Comparison of ENCODE assay signal across 23 mouse cellular contexts in genomic region chr1:37702326-37702725, GRCm38 (mm10). TPM values are rescaled to one million over a fixed set of nuclear protein-coding genes. Genes with fewer than 3 reads are reported as not detected.
DNase-seq lines count a peak whose midpoint lies in the region; ATAC-seq and TF ChIP-seq lines count a peak whose summit lies in the region.
"Had no signal": no experiment of that assay in that cellular context is flagged by ENCODE, and none has a peak within 500 bp of the region (broad histone marks: within the 10 kb centered on the region; RNA-seq: fewer than 3 reads in every experiment).

No protein-coding gene starts in this region.

- 58% methylated on average over 4 of the region's 4 CpGs for WGBS in intestine, embryonic 15.5 days
- WGBS in intestine, postnatal 0 days, result 47% methylated on average over 4 of the region's 4 CpGs
- 65% methylated on average over 4 of the region's 4 CpGs for WGBS in stomach, embryonic 15.5 days

- intact Hi-C loops in gastrocnemius, postnatal 14 days (cut with DNase I; ENCODE audit: low total_unique reads), result no loop called here

- H3K9me3 ChIP-seq in intestine, embryonic 15.5 days, result no peaks in the 10 kb centered on the region
- no peaks in the 10 kb centered on the region for H3K9me3 ChIP-seq in intestine, postnatal 0 days (ENCODE audit: control insufficient read depth)
- H3K9me3 ChIP-seq in stomach, embryonic 15.5 days, result no peaks in the 10 kb centered on the region
- H3K9me3 ChIP-seq: embryonic facial prominence, embryonic 15.5 days; forebrain, embryonic 10.5 days; heart, embryonic 13.5 days had no signal

- no peak overlapping the region for H3K9ac ChIP-seq in intestine, embryonic 15.5 days
- no peak overlapping the region for H3K9ac ChIP-seq in intestine, postnatal 0 days (ENCODE audit: low read depth, low read length)
- no peak overlapping the region for H3K9ac ChIP-seq in stomach, embryonic 15.5 days
- H3K9ac ChIP-seq: embryonic facial prominence, embryonic 15.5 days; heart, embryonic 13.5 days; hindbrain, embryonic 14.5 days had no signal

- H3K27ac ChIP-seq in intestine, embryonic 15.5 days, result no peak overlapping the region
- H3K27ac ChIP-seq in intestine, postnatal 0 days (ENCODE audit: low read depth, low read length), result no peak overlapping the region
- H3K27ac ChIP-seq in stomach, embryonic 15.5 days, result no peak overlapping the region
- H3K27ac ChIP-seq: embryonic facial prominence, embryonic 15.5 days; forebrain, embryonic 10.5 days; gastrocnemius, adult 2 months; heart, embryonic 13.5 days; hindbrain, embryonic 14.5 days had no signal

- H3K4me1 ChIP-seq in intestine, embryonic 15.5 days (replicated peaks), result 0 out of 2 replicates have a peak, but pooled peaks cover 3% of the 10 kb centered on the region
- no peaks in the 10 kb centered on the region for H3K4me1 ChIP-seq in intestine, postnatal 0 days (replicated peaks; ENCODE audit: control insufficient read depth, insufficient read depth, low read length)
- no peaks in the 10 kb centered on the region for H3K4me1 ChIP-seq in stomach, embryonic 15.5 days
- H3K4me1 ChIP-seq: embryonic facial prominence, embryonic 15.5 days had no signal

- H3K27me3 ChIP-seq in intestine, embryonic 15.5 days (replicated peaks), result no peaks in the 10 kb centered on the region
- no peaks in the 10 kb centered on the region for H3K27me3 ChIP-seq in intestine, postnatal 0 days (replicated peaks; ENCODE audit: control insufficient read depth, insufficient read depth, low read length)
- H3K27me3 ChIP-seq in stomach, embryonic 15.5 days (replicated peaks), result no peaks in the 10 kb centered on the region
- H3K27me3 ChIP-seq: embryonic facial prominence, embryonic 15.5 days; heart, embryonic 13.5 days had no signal

- no peak for TF ChIP-seq CTCF in intestine, postnatal 0 days (IDR thresholded peaks at IDR 0.05; ENCODE audit: low read depth)

- no peak overlapping the region for H3K4me3 ChIP-seq in intestine, embryonic 15.5 days (replicated peaks)
- no peak overlapping the region for H3K4me3 ChIP-seq in intestine, postnatal 0 days (ENCODE audit: low read depth, low read length)
- no peak overlapping the region for H3K4me3 ChIP-seq in stomach, embryonic 15.5 days (replicated peaks)
- H3K4me3 ChIP-seq: embryonic facial prominence, embryonic 15.5 days; erythroblast, embryonic 14.5 days; forebrain, embryonic 10.5 days; gastrocnemius, adult 2 months; heart, embryonic 13.5 days had no signal

- DNase-seq in urinary bladder, postnatal 14 days (ENCODE audit: low spot score), result peak; percentile 43
- DNase-seq in urinary bladder, postnatal 4 days (ENCODE audit: low spot score in 2 of 2), result no peak
- DNase-seq in ZHBTc4 (ENCODE audit: low read depth, low spot score), result peak; percentile 52
- no peak for DNase-seq in gastrocnemius, postnatal 14 days
- DNase-seq in adrenal gland, adult 2 months, result no peak
- DNase-seq: adrenal gland, postnatal 25 days; cerebellum, adult 8-10 months; cerebellum, postnatal 14 days; embryo, embryonic 11 days; gastrocnemius, adult 2 months; gastrocnemius, postnatal 36 days; heart, adult 11 months; heart, postnatal 10 days had no signal

- no peaks in the 10 kb centered on the region for H3K36me3 ChIP-seq in intestine, embryonic 15.5 days
- no peaks in the 10 kb centered on the region for H3K36me3 ChIP-seq in intestine, postnatal 0 days (ENCODE audit: control insufficient read depth, insufficient read depth)
- H3K36me3 ChIP-seq in stomach, embryonic 15.5 days, result no peaks in the 10 kb centered on the region
- H3K36me3 ChIP-seq: embryonic facial prominence, embryonic 15.5 days; forebrain, embryonic 10.5 days; heart, embryonic 13.5 days had no signal

- no peak overlapping the region for H3K4me2 ChIP-seq in intestine, embryonic 15.5 days (replicated peaks)
- H3K4me2 ChIP-seq in intestine, postnatal 0 days (replicated peaks; ENCODE audit: low read depth), result no peak overlapping the region
- no peak overlapping the region for H3K4me2 ChIP-seq in stomach, embryonic 15.5 days
- H3K4me2 ChIP-seq: embryonic facial prominence, embryonic 15.5 days; heart, embryonic 13.5 days; hindbrain, embryonic 14.5 days had no signal

- ATAC-seq in intestine, embryonic 15.5 days, result peak; percentile 72
- no peak for ATAC-seq in intestine, postnatal 0 days
- peak; percentile 50 for ATAC-seq in stomach, embryonic 15.5 days (ENCODE audit: insufficient read depth, low FRiP score, low read depth)
- ATAC-seq: forebrain, embryonic 14.5 days had no signal

RNA-seq across cellular contexts. Expression of gene 2010300C02Rik, which starts 17.6 kb away (rescaled TPM):
- polyA plus RNA-seq in intestine, embryonic 15.5 days (2015; fragmentation: Nextera tagmentation; extraction: Ambion mirVana), result 14.0 and 14.2 TPM in 2 replicates
- polyA plus RNA-seq in intestine, postnatal 0 days (2015; fragmentation: Nextera tagmentation; extraction: Ambion mirVana), result 7.2 and 7.8 TPM in 2 replicates
- 13.3 and 15.0 TPM in 2 replicates for polyA plus RNA-seq in stomach, embryonic 15.5 days (2015; fragmentation: Nextera tagmentation; extraction: Ambion mirVana)
- total RNA-seq in gastrocnemius, postnatal 14 days (2021), result under 1 TPM; 0.25 to 0.35 TPM
- total RNA-seq in adrenal gland, adult 2 months (2021), result 1 to 10 TPM; 1.7 to 2.3 TPM
- 1.6 and 2.5 TPM in 2 replicates for polyA plus RNA-seq in adrenal gland, adult 2 months (2012; rRNA removed)
- total RNA-seq: common myeloid progenitor, adult 5-6 weeks had no signal

Comparison
In these comparisons a context has a peak if more than half of its experiments do, and no peak if none do; other contexts are left out.
1. DNase-seq: peak in urinary bladder, postnatal 14 days (single experiment) and ZHBTc4 (single experiment); none in urinary bladder, postnatal 4 days (0 of 2), gastrocnemius, postnatal 14 days (single experiment) and adrenal gland, adult 2 months (single experiment).